Mouse (Mus musculus): ENCODE results near the gene Raph1.

The Raph1 gene

GRCm38 (mm10) chr1:60566631-60567311, at the start of gene Raph1:
Raph1 (minus strand) TSS chr1:60567104.
- peak; percentile 86 to 92 for DNase-seq

GRCm38 (mm10) chr1:60615703-60616102, 48.8 kb upstream of the Raph1 start:
- no peak for DNase-seq

GRCm38 (mm10) chr1:60614902-60615301, 48.0 kb upstream of the Raph1 start:
- no peak for DNase-seq

- DNase-seq, result no peak
These were observed 45.1 kb upstream of the Raph1 start for GRCm38 (mm10) chr1:60611968-60612367.

- DNase-seq, result no peak
These were observed 43.7 kb upstream of the Raph1 start for GRCm38 (mm10) chr1:60610631-60611030.

GRCm38 (mm10) chr1:60609011-60609775, 42.3 kb upstream of the Raph1 start:
- DNase-seq, result no peak

- no peak for DNase-seq
These were observed 37.6 kb upstream of the Raph1 start for GRCm38 (mm10) chr1:60604481-60605021.

- DNase-seq, result no peak
These were observed 33.8 kb upstream of the Raph1 start for GRCm38 (mm10) chr1:60600682-60601081.

GRCm38 (mm10) chr1:60599926-60600325, 33.0 kb upstream of the Raph1 start:
- DNase-seq, result no peak

- peak; percentile 43 to 69 for DNase-seq
These were observed 32.3 kb upstream of the Raph1 start for GRCm38 (mm10) chr1:60599013-60599701.

GRCm38 (mm10) chr1:60596386-60597320, 29.7 kb upstream of the Raph1 start:
- DNase-seq, result no peak

GRCm38 (mm10) chr1:60593101-60593500, 26.2 kb upstream of the Raph1 start:
- no peak for DNase-seq

- DNase-seq, result no peak
These were observed 22.2 kb upstream of the Raph1 start for GRCm38 (mm10) chr1:60588887-60589629.

- no peak for DNase-seq
These were observed 14.1 kb upstream of the Raph1 start for GRCm38 (mm10) chr1:60580990-60581389.

- DNase-seq, result no peak
These were observed 13.0 kb upstream of the Raph1 start for GRCm38 (mm10) chr1:60579886-60580285.

- no peak for DNase-seq
These were observed 5.8 kb upstream of the Raph1 start for GRCm38 (mm10) chr1:60572699-60573098.

- no peak for DNase-seq
These were observed 2.8 kb upstream of the Raph1 start for GRCm38 (mm10) chr1:60569741-60570140.

- DNase-seq, result no peak
These were observed 2.3 kb upstream of the Raph1 start for GRCm38 (mm10) chr1:60569210-60569609.

GRCm38 (mm10) chr1:60567321-60567720, 417 bp upstream of the Raph1 start:
- no peak for DNase-seq

- DNase-seq, result peak in 1 of 2 experiments; percentile 70
These were observed 823 bp downstream of the Raph1 start for GRCm38 (mm10) chr1:60565931-60566630.

All from cerebellum, postnatal 10 days (tissue).